Mouse (Mus musculus) hindbrain, embryonic 10.5 days (tissue): ENCODE measurements around the gene Cd300lb. TPM values are rescaled to one million over a fixed set of nuclear protein-coding genes. Genes with fewer than 3 reads are reported as not detected.

Experiments used
- DNase-seq: peaks from one replicate; pipeline ENCODE4 v3.0.0-alpha.2; 2017; ENCODE audit warnings: low spot score
- H3K27ac ChIP-seq: fragments of 300-500 bp; sonication (generic); 2 replicates; pipeline ENCODE4 v1.5.1; 2016; ENCODE audit warnings: mild to moderate bottlenecking, moderate library complexity
- H3K27me3 ChIP-seq: fragments of 300-500 bp; sonication (generic); 2 replicates; pipeline ENCODE4 v1.6.1; 2016; ENCODE audit warnings: mild to moderate bottlenecking; ENCODE audit not compliant: poor library complexity, insufficient read depth, severe bottlenecking
- H3K36me3 ChIP-seq: fragments of 300-500 bp; sonication (generic); 2 replicates; pipeline ENCODE4 v1.6.1; 2016; ENCODE audit warnings: mild to moderate bottlenecking, moderate library complexity
- H3K4me1 ChIP-seq: fragments of 300-500 bp; sonication (generic); replicated peaks from 2 replicates; pipeline ENCODE4 v1.6.1; 2016; ENCODE audit warnings: mild to moderate bottlenecking
- H3K4me3 ChIP-seq: fragments of 300-500 bp; sonication (generic); 2 replicates; pipeline ENCODE4 v1.5.1; 2016; ENCODE audit warnings: mild to moderate bottlenecking, moderate library complexity
- H3K9me3 ChIP-seq: fragments of 300-500 bp; sonication (generic); 2 replicates; pipeline ENCODE4 v1.6.1; 2016; ENCODE audit warnings: mild to moderate bottlenecking, moderate library complexity
- whole genome bisulfite sequencing: fragments of 180-500 bp; shearing (Covaris S2); methylation state at CpG from one replicate; pipeline ENCODE4 v1.1.7; 2016; 5-methylcytosine and 5-hydroxymethylcytosine counted together
- polyA plus RNA-seq: library from polyadenylated mRNA; unstranded; fragments of >200 nt; fragmentation: Nextera tagmentation; extraction: Ambion mirVana; gene quantifications from 2 replicates; pipeline ENCODE4 v1.2.1, GENCODE M21; 2016

Cd300lb gene
- 0.05 and 0.06 TPM in 2 replicates for polyA plus RNA-seq

DNA sequence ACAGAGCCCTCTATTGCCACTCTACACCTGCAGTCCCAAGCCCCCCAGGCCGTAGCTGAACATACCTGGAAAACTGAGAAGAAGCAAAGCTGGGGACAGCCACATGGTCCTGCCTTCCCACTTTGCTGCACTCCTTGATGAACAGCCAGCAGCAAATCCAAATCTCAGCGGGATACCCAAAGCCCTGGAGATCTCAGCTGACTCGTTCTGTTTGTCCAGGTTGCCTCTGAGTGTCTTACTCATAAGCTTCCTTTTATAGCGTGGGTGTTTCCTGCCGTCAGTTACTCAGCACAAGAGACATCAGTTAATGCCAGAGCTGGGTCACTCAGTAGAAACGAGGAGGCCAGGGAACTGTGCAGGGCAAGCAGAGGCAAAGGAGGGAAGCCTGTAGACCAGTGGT is at the start of gene Cd300lb:
TSS of gene Cd300lb (minus strand) at position 243 of the 400 bp plus-strand sequence.
- no peaks in the 10 kb centered on the region for H3K4me1 ChIP-seq
- peaks cover 4% of the 10 kb centered on the region; the same call in 1 of the 2 replicates for H3K27me3 ChIP-seq
- H3K9me3 ChIP-seq: no peaks in the 10 kb centered on the region
- no peaks in the 10 kb centered on the region for H3K36me3 ChIP-seq
- no peak within 1 kb of the TSS for H3K27ac ChIP-seq
- no peak for DNase-seq
- H3K4me3 ChIP-seq: no peak within 1 kb of the TSS
- WGBS: 70% methylated on average over 6 of the region's 6 CpGs

DNA sequence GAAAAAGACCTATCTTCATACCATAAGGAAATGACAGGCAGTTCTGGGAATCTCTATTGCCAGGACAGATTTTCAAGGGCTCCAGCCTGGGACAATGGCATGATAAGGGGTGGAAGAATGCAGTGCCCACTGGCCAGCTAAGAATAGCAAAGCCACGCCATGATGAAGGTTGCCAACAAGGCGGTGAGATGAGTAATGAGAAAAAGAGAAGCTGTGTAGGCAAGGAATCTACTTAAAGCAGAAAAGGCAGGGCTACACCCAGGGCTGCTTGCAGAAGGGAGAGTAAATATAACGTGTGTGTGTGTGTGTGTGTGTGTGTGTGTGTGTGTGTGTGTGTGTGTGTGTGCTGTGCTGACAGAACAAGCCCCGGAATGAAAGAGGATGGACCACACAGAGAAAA is 47.7 kb upstream of the Cd300lb start:
- H3K27ac ChIP-seq: no peak overlapping the region
- no peak for DNase-seq
- H3K4me1 ChIP-seq: no peaks in the 10 kb centered on the region
- H3K4me3 ChIP-seq: no peak overlapping the region
- H3K27me3 ChIP-seq: no peaks in the 10 kb centered on the region
- WGBS: 78% methylated on average over 4 of the region's 4 CpGs
- no peaks in the 10 kb centered on the region for H3K36me3 ChIP-seq
- peaks cover 28% of the 10 kb centered on the region for H3K9me3 ChIP-seq

DNA sequence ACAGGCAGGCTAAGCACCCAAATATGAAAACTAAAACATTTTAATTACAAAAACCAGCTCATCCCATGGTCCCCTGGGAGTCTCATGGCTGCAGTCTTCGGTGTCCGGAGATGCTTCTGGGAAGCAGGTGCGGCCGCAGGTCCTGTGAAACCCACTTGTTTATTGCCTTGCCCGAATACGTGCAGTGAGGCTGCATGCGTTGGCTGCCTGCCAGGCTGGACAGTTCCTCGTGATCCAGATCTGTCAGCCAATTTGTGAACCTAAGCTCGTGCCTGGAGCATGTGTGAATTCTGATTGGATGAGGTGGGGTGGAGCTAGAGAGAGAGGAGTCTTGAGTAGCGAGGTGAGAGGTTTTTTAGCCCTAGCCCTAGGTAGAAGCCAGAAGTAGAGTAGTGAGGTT is 38.5 kb upstream of the Cd300lb start:
- no peak for DNase-seq
- H3K36me3 ChIP-seq: no peaks in the 10 kb centered on the region

DNA sequence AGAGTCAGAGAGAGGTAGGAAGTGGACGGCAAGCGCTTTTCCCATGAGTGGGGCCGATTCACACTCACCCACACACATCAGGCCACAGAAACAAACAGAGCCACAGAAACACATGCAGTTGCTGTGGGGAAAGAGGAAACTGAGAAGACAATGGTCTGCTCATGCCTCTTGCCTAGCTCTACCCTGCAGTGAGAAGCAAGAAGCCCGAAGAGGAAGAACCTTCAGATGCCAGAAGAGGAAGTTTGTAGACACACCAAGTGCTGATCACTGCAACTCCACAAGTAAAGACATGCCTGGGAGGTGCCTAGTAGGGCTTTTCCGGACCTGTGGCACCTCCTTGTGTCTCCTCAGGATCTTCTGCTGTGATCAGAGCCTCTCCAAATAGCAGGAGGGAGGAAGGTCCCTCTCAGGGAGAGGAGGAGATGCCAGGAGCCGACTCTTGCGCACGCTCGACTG is 34.6 kb upstream of the Cd300lb start, which contains the start of gene Cd300c:
TSS of gene Cd300c (minus strand) at position 406 of the 456 bp plus-strand sequence.
- no peak within 1 kb of the TSS for H3K27ac ChIP-seq
- H3K27me3 ChIP-seq: no peaks in the 10 kb centered on the region
- no peaks in the 10 kb centered on the region for H3K4me1 ChIP-seq
- no peak for DNase-seq
- H3K36me3 ChIP-seq: no peaks in the 10 kb centered on the region
- no peak within 1 kb of the TSS for H3K4me3 ChIP-seq
- WGBS: 92% methylated on average over 9 of the region's 9 CpGs
- peaks cover 13% of the 10 kb centered on the region; the same call in 1 of the 2 replicates for H3K9me3 ChIP-seq

More for the DNA sequence above, 38.5 kb upstream of the Cd300lb start:
- H3K27ac ChIP-seq: no peak overlapping the region
- peaks cover 26% of the 10 kb centered on the region; the same call in 1 of the 2 replicates for H3K9me3 ChIP-seq
- no peaks in the 10 kb centered on the region for H3K27me3 ChIP-seq
- no peak overlapping the region for H3K4me3 ChIP-seq
- H3K4me1 ChIP-seq: no peaks in the 10 kb centered on the region
- 89% methylated on average over 10 of the region's 10 CpGs for WGBS

DNA sequence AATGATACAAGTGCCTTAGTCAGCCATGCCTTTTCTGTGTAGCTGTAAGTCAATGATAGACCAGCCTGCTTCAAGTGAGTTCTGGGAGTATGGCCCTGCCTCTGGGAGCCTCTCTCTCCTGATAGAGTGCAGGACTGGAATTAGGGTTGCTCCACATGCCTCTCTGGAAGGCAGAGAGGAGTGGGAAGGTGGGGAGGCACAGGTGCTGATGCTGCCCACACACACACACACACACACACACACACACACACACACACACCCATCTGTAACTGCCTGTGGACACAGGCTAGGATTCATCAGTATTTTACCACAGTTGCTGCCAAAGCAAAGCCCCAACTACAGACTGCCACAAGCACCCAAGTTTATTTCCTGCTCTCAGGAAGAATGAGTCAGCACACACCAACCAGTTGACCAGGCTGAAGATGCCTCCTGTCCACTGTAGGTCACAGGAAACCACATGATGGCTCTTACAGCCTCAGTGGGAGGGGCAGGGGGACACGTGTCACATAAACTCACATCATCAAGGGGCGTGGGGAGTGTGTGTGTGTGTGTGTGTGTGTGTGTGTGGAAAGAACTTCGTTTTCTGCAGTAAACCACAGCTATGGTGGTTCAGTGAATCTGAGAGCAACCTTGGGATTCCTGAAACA is 31.1 kb upstream of the Cd300lb start:
- no peak for DNase-seq
- H3K27ac ChIP-seq: no peak overlapping the region
- H3K4me1 ChIP-seq: no peaks in the 10 kb centered on the region
- no peaks in the 10 kb centered on the region for H3K27me3 ChIP-seq
- no peak overlapping the region for H3K4me3 ChIP-seq
- no peaks in the 10 kb centered on the region for H3K36me3 ChIP-seq
- no peaks in the 10 kb centered on the region for H3K9me3 ChIP-seq
- 77% methylated on average over 3 of the region's 3 CpGs for WGBS

DNA sequence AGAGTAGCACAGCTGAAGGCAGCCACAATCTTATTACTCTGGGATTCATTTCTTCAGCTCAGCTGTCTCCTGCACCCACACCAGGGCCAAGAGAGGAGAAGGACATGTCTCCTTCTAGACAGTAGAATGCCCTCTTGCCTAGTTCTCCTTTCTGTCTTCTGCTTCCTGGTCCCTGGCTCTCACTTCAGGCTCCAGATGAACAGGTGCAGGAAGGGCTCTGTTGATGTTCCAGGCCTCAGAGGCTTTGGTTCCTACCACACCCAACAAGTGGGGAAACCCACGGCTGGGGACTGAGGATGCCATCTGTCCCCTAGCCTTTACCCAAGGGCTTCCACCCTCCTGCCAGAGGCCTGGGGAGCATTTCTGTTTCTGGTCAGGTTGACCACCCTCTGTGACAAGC is 26.2 kb upstream of the Cd300lb start:
- H3K4me3 ChIP-seq: no peak overlapping the region
- no peak for DNase-seq
- H3K4me1 ChIP-seq: no peaks in the 10 kb centered on the region
- WGBS: 77% methylated on average over 1 of the region's 1 CpGs
- H3K27ac ChIP-seq: no peak overlapping the region
- H3K27me3 ChIP-seq: no peaks in the 10 kb centered on the region
- H3K9me3 ChIP-seq: no peaks in the 10 kb centered on the region
- no peaks in the 10 kb centered on the region for H3K36me3 ChIP-seq

DNA sequence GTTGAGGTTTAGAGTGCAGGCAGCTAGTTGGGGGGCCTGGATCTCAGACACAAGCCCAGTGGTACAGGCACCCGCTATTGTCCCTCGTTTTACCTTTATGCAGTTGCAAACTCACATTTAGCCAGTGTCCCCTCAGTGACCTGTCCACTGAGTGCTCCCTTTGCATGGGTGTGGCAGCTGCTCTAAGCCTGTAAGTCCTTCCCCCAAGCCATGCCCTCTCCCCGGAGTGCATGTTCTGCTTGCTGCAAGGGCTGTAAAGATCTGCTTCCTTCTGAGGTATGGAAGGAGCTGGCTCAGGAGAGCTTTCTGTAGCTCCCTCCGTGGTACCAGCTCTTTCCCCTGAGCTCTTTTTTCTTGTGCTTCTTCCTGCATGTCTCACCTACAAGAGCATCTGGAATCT is 595 bp downstream of the Cd300lb start:
- no peaks in the 10 kb centered on the region for H3K36me3 ChIP-seq
- H3K27me3 ChIP-seq: peaks cover 4% of the 10 kb centered on the region; the same call in 1 of the 2 replicates
- no peak overlapping the region for H3K4me3 ChIP-seq
- no peaks in the 10 kb centered on the region for H3K9me3 ChIP-seq
- H3K27ac ChIP-seq: no peak overlapping the region
- DNase-seq: no peak
- H3K4me1 ChIP-seq: no peaks in the 10 kb centered on the region
- 81% methylated on average over 4 of the region's 4 CpGs for WGBS

DNA sequence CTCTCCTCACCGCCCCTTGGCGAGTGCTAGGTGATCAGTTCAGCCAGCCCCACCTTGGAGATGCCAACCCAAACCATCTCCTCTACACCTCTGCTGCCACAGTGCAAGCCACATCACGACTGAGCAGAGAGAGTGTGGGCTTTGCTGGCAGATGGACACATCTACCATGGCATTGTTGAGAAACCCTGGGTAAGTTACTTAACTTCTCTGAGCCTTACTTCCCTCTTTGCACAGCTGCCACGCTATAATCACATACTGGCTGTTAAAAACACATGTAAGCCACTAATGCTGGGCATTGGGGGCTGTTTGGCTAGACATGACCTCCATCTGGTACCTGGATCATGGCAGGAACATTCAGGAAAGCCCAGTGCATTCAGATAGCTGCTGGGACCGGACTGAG is 3.1 kb downstream of the Cd300lb start:
- Histone ChIP-seq H3K9me3 (no peaks in the 10 kb centered on the region), H3K27me3 (peaks cover 4% of the 10 kb centered on the region; the same call in 1 of the 2 replicates), H3K27ac (no peak overlapping the region), H3K4me3 (no peak overlapping the region), H3K4me1 (no peaks in the 10 kb centered on the region), H3K36me3 (no peaks in the 10 kb centered on the region)
- WGBS: 81% methylated on average over 5 of the region's 5 CpGs
- DNase-seq: no peak

DNA sequence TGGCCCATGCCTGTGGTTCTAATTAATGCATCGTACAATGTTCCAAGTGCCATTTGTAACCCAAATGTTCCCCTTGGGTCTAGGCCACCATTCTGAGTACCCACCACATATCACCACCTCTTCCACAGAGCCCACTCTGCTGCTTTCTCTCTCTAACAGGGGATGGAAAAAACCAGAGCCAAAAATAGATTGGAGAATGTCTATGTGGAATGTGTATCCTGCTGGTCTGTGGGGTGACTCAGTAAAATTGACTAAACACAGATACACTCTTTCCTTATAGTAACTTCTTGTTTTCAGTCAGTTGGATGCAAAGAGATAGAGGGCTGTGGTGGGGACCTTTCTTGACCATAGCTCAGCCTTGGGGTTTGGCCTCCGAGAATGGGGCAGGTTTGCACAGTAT is 4.6 kb downstream of the Cd300lb start:
- H3K4me1 ChIP-seq: no peaks in the 10 kb centered on the region
- no peak overlapping the region for H3K27ac ChIP-seq
- no peaks in the 10 kb centered on the region for H3K36me3 ChIP-seq
- H3K4me3 ChIP-seq: no peak overlapping the region
- H3K27me3 ChIP-seq: no peaks in the 10 kb centered on the region
- H3K9me3 ChIP-seq: no peaks in the 10 kb centered on the region
- DNase-seq: no peak
- WGBS: 84% methylated on average over 2 of the region's 2 CpGs

DNA sequence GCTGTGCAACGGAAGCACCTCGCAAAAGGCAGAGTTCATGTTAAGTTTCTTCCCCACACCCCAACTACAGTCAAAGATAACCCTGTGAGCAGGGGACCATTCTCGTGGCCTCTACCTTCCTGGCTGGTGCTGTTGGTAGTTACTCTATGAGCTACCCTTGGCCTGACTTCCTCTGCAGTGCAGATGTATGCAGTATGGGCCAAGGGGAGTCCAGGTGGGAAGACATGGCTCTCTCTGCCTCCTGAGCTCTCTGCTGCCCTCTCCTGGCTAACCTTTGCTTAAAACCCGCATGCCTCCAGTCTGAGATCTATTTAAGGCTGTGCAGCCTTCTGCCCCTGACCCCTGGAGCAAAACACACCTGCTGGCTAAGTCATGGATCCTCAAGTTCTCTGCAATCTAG is 10.2 kb downstream of the Cd300lb start:
- H3K4me1 ChIP-seq: no peaks in the 10 kb centered on the region
- peak; percentile 13 for DNase-seq

DNA sequence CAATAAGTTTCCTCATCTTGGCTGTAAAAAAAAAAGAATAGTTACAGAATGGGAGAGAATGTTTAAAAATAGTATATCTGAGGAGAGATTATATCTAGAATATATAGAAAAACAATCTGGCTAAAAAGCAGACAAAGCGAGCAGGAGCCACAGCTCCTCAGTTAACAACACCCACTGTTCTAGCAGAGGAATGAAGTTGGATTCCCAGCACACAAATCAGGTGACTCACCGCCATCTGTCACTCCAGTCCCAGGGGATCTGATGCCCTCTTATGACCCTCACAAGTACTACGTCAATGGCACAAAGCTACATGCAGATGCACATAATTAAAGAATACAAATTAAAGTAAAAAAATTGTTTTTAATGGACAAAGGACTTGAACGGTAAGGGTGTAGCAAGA is 11.7 kb downstream of the Cd300lb start:
- no peak for DNase-seq
- Histone ChIP-seq H3K9me3 (no peaks in the 10 kb centered on the region), H3K4me3 (no peak overlapping the region), H3K4me1 (no peaks in the 10 kb centered on the region), H3K36me3 (no peaks in the 10 kb centered on the region), H3K27ac (no peak overlapping the region), H3K27me3 (no peaks in the 10 kb centered on the region)
- WGBS: 80% methylated on average over 4 of the region's 4 CpGs

More for the DNA sequence above, 10.2 kb downstream of the Cd300lb start:
- no peaks in the 10 kb centered on the region for H3K27me3 ChIP-seq
- H3K36me3 ChIP-seq: no peaks in the 10 kb centered on the region
- no peaks in the 10 kb centered on the region for H3K9me3 ChIP-seq
- H3K4me3 ChIP-seq: no peak overlapping the region
- WGBS: 71% methylated on average over 4 of the region's 4 CpGs
- no peak overlapping the region for H3K27ac ChIP-seq

DNA sequence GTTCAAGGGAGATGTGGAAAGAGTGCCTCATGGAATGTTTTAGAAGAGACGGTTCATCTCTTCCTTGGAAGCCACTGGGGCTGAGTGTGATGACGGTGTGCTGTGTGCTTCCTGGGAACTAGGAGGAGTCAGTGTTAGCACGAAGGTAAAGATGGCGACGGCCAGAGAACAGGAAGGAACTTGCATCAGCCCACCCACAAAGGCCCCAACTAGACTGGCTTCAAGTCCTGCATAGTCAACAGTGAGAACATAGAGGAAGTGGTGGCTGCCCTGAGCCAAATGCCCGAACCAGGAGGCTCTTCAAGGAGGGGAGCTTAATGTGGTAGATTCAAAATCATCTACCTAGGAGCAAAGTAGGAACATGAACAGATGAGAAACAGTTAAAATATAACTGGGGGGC is 17.1 kb downstream of the Cd300lb start:
- H3K36me3 ChIP-seq: no peaks in the 10 kb centered on the region
- H3K4me3 ChIP-seq: no peak overlapping the region
- H3K4me1 ChIP-seq: no peaks in the 10 kb centered on the region
- H3K9me3 ChIP-seq: no peaks in the 10 kb centered on the region
- H3K27me3 ChIP-seq: peaks cover 9% of the 10 kb centered on the region; the same call in 1 of the 2 replicates
- H3K27ac ChIP-seq: no peak overlapping the region
- no peak for DNase-seq
- WGBS: 88% methylated on average over 6 of the region's 6 CpGs

DNA sequence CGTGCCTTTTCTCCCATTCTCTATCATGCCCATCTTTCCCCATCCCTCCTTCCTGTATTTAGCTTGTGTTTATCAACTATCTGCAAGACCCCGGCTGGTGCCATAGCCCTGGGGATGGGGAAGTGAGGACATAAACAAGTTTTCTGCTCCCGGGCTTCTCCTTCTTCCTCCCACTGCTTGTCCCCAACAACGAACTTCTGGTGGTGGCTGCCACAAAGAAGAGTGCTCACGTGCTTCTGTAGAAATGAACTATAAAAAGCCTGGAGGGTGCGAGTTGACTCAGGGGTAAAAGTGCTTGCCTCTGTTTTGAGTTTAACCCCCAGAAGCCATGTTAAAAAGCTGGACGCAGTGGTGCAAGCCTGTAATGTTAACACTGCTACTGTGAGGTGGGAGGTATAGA is 19.2 kb downstream of the Cd300lb start:
- WGBS: 67% methylated on average over 7 of the region's 7 CpGs
- H3K9me3 ChIP-seq: no peaks in the 10 kb centered on the region
- H3K36me3 ChIP-seq: no peaks in the 10 kb centered on the region
- DNase-seq: no peak
- H3K4me3 ChIP-seq: no peak overlapping the region
- peaks cover 9% of the 10 kb centered on the region; the same call in 1 of the 2 replicates for H3K27me3 ChIP-seq
- H3K4me1 ChIP-seq: no peaks in the 10 kb centered on the region
- H3K27ac ChIP-seq: no peak overlapping the region
